Mouse (Mus musculus) B cell, adult 67 days (primary cell): ENCODE results near the gene Rab40b. TPM values are rescaled to one million over a fixed set of nuclear protein-coding genes. Genes with fewer than 3 reads are reported as not detected.

Experiments used
- total RNA-seq, 2 experiments: library from RNA; stranded (reverse); gene quantifications; 4 replicates each; pipeline ENCODE4 v1.2.4; 2023

The Rab40b gene
- not detected for total RNA-seq

DNA sequence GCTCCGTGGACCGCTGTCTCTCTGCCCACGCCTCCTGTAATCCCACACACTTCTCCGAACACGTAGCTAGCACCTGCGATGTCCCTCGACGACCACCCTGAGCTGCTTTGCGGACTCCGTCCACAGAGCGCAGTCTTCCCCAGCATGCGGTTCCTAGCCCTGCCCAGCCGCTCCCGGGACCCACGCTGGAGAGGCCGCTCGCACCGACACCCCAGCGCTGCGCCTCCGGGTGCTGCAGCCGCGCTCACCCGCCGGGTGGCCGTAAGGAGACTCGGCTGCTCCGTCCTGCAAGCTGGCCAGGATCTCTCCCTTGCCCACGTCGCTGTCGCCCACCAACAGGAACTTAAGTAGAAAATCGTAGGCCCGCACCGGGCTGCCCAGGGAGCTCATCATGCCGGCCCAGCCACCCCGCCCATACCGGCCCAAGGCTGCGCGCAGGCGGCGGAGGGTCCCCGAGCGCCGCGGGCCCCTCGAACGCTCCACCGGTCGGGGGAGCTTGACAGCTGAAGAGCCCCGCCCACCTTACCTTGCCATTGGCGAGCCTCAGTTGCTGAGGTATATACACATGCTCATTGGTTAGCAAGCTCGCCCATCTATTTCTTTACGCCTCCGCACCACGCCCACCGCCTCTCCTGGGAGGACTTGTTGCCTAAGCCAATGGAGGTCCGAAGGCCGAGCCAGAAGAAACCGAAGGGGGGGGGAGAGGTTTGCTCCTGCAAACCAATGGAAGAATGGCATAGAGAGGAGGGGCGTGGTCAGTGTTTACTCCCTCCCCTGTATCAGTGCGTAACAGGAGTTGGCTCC, at the start of gene Rab40b:
Gene Rab40b, minus strand, starts transcription at position 502 of the 804 bp plus-strand sequence.

DNA sequence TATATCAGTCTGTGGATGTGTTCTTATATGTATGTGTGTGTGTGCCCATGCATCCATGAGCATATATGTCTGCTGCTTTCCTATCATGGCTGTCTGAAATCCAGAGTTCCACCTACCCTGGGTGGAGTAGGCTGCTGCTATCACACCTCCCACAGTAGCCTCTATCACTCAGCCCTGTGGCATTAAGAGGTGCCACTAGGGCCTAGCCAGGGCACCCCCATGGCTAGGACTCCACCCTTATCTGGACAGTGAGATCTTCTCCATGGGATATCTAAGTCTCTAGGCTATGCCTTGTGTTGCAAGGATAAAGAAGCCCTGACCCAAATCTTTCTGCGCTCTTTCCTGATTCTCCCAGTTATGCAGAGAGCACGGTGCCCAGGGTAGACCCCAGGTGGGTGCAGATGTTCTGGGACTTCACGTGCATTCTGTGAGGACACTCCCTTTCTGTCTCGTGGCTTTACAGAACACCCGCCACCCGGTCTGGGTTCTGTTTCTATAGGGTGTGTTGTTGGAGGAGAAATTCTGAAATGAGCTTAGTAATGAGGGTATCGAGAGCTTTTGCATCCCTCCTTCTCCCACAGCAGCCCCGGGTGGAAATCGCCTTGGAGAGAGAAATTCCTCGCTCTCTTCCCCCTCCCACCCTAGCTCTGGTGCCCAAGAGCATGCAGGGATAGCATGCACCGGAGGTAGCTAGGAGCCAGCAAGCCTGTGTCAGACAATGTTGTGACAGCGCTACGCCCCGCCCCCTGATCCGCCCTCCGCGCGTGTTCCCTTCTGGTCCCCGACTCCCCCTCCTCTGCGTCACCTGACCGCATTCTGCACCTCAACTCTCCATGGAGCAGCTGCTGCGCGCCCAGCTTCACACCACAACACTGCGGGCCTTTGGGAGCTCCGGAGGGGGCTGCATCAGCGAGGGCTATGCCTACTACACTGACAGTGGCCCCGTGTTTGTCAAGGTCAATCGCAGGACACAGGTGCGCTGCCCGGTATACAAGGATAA, 46.4 kb upstream of the Rab40b start, which contains the start of gene Fn3k:
Gene Fn3k, plus strand, starts transcription at position 758 of the 1,000 bp plus-strand sequence.

GRCm38 (mm10) chr11:121420830-121421552, 32.9 kb upstream of the Rab40b start, which contains the start of gene Fn3krp:
Gene Fn3krp, plus strand, starts transcription at chr11:121421401.

GRCm38 (mm10) chr11:121354091-121354707, 33.9 kb downstream of the Rab40b start, which contains the start of gene Wdr45b:
Gene Wdr45b, minus strand, starts transcription at chr11:121354445.

Other genes starting within 250 kb of the Rab40b start
- not detected for gene Tex19.1, start 242.1 kb downstream of the Rab40b start, total RNA-seq
- not detected for gene Uts2r, start 228.0 kb downstream of the Rab40b start, total RNA-seq
- 10 to 100 TPM; 16.7 to 21.5 TPM for gene Hexdc, start 183.8 kb downstream of the Rab40b start, total RNA-seq
- gene Ogfod3, start 183.5 kb downstream of the Rab40b start, total RNA-seq: 10 to 100 TPM; 10.5 to 11.7 TPM
- 100 to 1,000 TPM; 118 to 135 TPM for gene Cybc1, start 158.9 kb downstream of the Rab40b start, total RNA-seq
- 10 to 100 TPM; 62.0 to 66.2 TPM for gene Narf, start 151.0 kb downstream of the Rab40b start, total RNA-seq
- 10 to 100 TPM; 40.8 to 48.4 TPM for gene Foxk2, start 128.3 kb downstream of the Rab40b start, total RNA-seq
- 10 to 100 TPM; 52.6 to 59.7 TPM for gene Wdr45b, start 33.8 kb downstream of the Rab40b start, total RNA-seq
- gene Fn3krp, start 33.1 kb upstream of the Rab40b start, total RNA-seq: 1 to 10 TPM; 5.9 to 8.0 TPM
- gene Fn3k, start 46.7 kb upstream of the Rab40b start, total RNA-seq: under 1 TPM in 1 of 2 experiments, not detected in 1; 0.15 TPM
- gene Tbcd, start 63.7 kb upstream of the Rab40b start, total RNA-seq: 10 to 100 TPM; 32.7 to 36.2 TPM
- not detected for gene Zfp750, start 131.1 kb upstream of the Rab40b start, total RNA-seq